Mouse (Mus musculus): ENCODE data around the gene Scaf4. TPM values are rescaled to one million over a fixed set of nuclear protein-coding genes. Genes with fewer than 3 reads are reported as not detected.
"Not testable (repeated sequence)": the region's sequence is repeated elsewhere in the genome, so short reads cannot be mapped to it uniquely, and the experiment has no call there.

Scaf4 gene
- total RNA-seq, 2 experiments from 2014 or later, result 48.2 to 51.3 TPM

DNA sequence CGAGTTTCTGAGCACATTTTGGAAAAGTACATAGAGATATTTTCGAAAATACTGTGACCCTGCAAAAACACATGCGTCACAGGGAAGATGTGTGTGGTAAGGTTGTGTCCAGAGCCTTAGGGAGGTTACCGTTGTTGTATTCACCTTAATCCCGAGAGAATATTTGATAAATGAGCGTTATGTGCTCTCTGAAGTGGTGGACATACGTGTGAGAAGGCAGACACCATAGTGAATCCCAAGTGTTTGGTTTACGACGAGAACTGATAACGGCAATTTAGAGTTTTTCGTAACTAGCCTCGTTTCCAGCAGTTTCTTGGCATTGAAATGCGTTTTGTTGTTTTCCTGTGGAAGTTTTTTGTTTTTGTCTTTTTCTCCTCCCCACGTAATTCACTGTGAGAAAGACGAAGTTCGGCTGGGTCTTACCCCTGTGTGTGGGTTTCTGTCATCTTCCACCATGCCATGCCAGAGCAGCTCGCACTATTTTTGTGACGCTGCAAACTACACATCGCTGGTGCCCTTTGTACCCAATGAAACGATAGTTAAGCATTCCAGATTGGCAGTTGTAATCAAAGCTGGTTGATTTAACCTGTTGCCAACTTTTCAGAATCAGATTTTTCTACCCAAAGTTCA is 62.7 kb downstream of the Scaf4 start:
- Histone ChIP-seq H3K4me3 (peak overlapping the region; percentile 68), H3K27ac (peak overlapping the region; percentile 94)
- no peak for DNase-seq (ENCODE audit: extremely low spot score in 1 of 2, low spot score in 2 of 2)
- no peak for TF ChIP-seq CTCF (IDR thresholded peaks at IDR 0.05)
- intact Hi-C loops (cut with DNase I), result loop anchor here (2.0 kb wide), 1 partner anchor 61 kb away; no protein-coding TSS in a partner anchor

DNA sequence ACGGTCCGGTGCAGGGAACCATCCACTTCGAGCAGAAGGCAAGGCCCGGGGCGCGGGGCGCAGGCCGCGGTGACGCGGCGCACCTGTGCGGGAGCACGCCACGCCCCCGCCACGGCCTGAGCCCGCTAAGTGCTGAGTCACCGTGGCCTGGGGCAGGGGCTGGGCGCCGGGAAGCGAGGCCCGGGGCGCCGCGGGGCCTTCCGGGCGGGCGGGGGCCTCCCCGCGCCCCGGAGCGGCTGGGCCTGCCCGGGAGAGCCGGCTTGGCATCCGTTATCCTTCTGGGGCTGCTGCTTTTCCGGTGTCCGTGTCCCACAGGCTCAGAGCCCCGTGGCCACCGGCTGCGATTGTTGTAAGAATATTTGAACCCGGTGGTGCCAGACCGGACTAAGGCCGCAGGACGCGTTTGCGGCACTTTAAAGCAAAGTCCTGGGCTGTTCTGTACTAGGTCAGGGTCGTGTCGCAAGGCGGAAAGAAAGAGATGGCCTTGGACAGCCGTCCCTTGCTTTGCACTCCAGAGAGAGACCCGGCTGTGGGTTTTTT is 63.3 kb downstream of the Scaf4 start:
- intact Hi-C loops (cut with DNase I), result loop anchor here (2.0 kb wide), 1 partner anchor 62 kb away; no protein-coding TSS in a partner anchor
- H3K4me3 ChIP-seq, result peak overlapping the region; percentile 68
- peak in 1 of 2 experiments; percentile 34 for DNase-seq (ENCODE audit: extremely low spot score in 1 of 2, low spot score in 2 of 2)
- TF ChIP-seq CTCF (IDR thresholded peaks at IDR 0.05), result no peak
- H3K27ac ChIP-seq, result peak overlapping the region; percentile 94

DNA sequence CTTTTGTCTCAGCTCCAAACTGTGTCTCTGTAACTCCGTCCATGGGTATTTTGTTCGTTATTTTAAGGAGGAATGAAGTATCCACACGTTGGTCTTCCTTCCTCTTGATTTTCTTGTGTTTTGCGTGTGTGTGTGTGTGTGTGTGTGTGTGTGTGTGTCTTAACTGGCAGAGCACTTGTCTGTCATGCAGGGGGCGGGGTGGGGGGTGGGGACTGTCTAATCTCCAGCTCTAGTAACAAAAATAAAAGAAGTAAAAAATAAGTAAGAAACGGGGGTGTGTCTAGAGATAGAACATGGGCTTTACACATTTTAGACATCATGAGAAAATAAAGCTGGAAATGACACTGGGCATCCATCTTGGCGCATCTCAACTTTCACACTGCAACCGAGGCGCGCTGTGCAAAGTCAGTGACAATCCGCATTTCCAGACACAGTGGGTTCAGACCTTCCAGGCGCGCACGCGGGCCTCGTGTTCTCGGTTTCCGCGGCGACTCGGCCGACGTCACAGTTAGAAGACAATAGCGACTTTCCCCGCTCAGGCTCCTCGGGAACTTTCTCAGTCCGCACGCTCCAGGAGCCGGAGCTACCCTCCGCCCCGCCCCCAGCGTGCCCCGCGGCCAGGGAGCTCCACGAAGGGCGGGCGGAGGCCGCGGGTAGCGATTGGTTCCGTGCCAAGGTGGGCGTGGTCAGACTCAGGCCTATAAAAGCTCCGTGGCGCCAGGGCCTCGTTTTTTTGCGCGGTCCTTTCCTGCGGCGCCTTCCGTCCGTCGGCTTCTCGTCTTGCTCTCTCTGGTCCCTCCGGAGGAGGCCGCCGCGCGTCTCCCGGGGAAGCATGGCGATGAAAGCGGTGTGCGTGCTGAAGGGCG is 64.0 kb downstream of the Scaf4 start, which contains the start of gene Sod1:
Gene Sod1, plus strand, starts transcription at position 729 of the 866 bp plus-strand sequence.
- Histone ChIP-seq H3K4me3 (peak within 1 kb of the TSS; percentile 68), H3K27ac (peak within 1 kb of the TSS; percentile 94)
- intact Hi-C loops (cut with DNase I), result loop anchor here (2.0 kb wide), 1 partner anchor 63 kb away; no protein-coding TSS in a partner anchor
- DNase-seq (ENCODE audit: extremely low spot score in 1 of 2, low spot score in 2 of 2), result peak; percentile 95 to 96
- no peak for TF ChIP-seq CTCF (IDR thresholded peaks at IDR 0.05)

DNA sequence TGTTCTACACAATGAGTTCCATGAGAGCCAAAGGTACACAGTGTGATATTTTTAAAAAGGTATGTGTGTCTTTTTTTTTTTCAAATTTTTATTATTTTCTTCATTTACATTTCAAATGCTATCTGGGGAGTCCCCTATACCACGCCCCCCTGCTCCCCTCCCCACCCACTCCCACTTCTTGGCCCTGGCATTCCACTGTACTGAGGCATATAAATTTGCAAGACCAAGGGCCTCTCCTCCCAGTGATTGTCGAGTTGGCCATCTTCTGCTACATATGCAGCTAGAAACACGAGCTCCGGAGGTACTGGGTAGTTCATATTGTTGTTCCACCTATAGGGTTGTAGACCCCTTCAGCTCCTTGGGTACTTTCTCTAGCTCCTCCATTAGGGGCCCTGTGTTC is 64.9 kb downstream of the Scaf4 start:
- DNase-seq (ENCODE audit: extremely low spot score in 1 of 2, low spot score in 2 of 2); H3K27ac ChIP-seq; intact Hi-C loops (cut with DNase I); H3K4me3 ChIP-seq: not testable (repeated sequence)

DNA sequence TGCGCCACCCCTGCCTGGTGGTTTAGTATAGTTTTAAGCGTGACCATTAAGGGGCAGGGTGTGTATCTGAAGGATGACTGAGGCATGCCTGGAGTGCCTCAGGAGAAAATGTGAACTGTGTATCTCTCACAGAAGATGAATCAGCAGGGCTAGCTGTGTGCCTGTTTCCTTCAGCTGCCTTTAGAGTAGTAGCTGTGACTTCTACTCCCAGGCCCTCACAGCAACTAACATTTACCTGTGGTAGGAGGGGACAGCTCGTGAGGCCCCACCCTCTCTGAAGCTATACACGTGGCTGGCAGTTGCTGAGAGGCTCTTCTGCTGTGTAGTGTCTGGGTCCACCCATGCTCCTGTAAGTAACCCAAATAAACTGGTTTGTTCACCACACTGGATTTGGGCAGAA is 66.4 kb downstream of the Scaf4 start:
- TF ChIP-seq CTCF (IDR thresholded peaks at IDR 0.05), result no peak
- DNase-seq (ENCODE audit: extremely low spot score in 1 of 2, low spot score in 2 of 2), result no peak
- Histone ChIP-seq H3K27ac (no peak overlapping the region), H3K4me3 (no peak overlapping the region)
- intact Hi-C loops (cut with DNase I), result no loop called here

DNA sequence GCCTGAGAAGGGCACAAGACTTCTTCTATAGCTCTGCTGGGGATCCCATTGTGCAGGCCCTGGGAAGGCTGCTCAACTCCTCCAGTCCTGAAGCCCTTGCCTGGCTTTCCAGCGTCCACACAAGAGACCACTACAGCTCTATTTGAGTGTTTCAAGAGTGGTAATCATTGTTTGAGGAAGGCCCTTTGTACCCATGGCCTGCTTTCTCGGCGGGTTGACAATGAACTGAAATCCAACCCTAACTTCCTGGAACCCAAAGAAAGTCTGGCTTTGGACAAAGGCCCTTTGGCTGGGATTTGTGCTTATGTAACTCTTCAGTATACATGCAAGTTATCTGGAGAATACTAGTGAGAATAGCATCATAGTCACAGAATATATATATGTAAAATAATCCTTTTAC is 66.9 kb downstream of the Scaf4 start:
- TF ChIP-seq CTCF (IDR thresholded peaks at IDR 0.05), result no peak
- no peak for DNase-seq (ENCODE audit: extremely low spot score in 1 of 2, low spot score in 2 of 2)
- Histone ChIP-seq H3K4me3 (no peak overlapping the region), H3K27ac (no peak overlapping the region)
- intact Hi-C loops (cut with DNase I), result no loop called here

DNA sequence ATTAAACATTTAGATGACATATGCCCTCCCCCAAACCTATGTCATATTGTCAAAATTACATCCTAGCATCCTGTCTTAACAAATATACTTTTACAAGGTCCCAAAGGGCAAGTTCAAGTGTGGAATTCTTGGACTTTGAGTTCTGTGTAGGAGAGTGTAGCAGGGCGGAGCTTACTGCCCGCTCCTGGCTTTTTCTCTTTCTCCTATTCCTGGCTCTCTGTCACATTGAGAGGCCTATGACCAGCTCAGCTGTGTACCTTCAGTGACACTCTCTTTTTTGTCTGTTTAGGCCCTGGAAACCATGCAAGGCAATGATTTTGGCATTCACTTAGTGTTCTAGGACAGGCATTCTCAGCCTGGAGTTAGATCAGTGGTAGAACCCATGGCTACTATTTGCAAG is 67.9 kb downstream of the Scaf4 start:
- intact Hi-C loops (cut with DNase I), result no loop called here
- no peak for DNase-seq (ENCODE audit: extremely low spot score in 1 of 2, low spot score in 2 of 2)
- H3K4me3 ChIP-seq, result no peak overlapping the region
- H3K27ac ChIP-seq, result no peak overlapping the region
- TF ChIP-seq CTCF (IDR thresholded peaks at IDR 0.05), result no peak

DNA sequence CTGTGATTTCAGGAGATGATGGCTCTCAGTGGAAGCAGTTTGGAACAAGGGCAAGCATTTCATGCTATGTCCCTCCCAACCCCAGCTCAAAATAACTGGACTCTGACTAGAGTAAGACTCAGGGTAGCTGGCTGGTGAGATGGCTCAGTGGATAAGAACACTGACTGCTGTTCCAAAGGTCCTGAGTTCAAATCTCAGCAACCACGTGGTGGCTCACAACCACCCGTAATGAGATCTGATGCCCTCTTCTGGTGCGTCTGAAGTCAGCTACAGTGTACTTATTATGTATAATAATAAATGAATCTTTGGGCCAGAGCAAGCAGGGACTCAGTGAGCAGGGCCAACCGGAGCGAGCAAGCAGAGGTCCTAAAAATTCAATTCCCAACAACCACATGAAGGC is 68.4 kb downstream of the Scaf4 start:
- DNase-seq (ENCODE audit: extremely low spot score in 1 of 2, low spot score in 2 of 2); H3K4me3 ChIP-seq; intact Hi-C loops (cut with DNase I); H3K27ac ChIP-seq: not testable (repeated sequence)

DNA sequence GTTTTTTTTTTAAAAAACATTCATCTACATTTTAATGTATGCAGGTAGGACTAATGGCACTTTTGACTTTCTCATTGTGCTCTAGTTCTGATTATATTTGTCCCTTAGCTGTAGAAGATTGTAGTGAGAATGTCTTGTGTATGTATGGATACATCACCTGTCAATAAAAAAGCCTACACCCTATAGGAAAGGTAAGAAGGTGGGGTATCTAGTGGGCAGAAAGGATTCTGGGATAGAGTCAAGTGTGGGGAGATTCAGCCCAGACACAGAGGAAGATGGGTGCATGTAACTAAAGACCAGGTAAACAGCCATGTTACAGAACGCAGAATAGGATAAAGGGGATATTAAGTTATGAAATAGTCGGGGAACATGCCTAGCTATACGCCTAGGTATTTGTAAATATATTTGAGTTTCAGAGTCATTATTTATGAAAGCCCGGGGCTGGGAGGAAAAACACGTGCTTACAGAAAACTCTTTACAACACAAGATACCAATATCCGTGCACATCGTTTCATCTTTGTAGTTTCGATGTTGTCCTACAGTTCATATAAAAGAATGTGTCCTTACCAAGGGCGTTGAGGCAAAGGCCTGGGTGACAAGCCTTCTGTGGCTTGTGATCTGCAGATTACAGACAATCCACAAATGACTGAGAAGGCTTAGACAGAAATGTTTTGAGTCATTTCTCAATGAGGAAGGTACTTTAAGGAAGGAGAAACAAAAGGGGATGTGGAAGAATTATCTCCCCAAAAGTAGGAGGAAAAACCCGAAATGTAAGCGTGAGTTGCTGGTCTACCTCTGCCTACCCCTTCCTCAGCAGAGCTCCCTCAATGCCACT is 69.4 kb downstream of the Scaf4 start:
- no peak for TF ChIP-seq CTCF (IDR thresholded peaks at IDR 0.05)
- intact Hi-C loops (cut with DNase I), result no loop called here
- Histone ChIP-seq H3K4me3 (no peak overlapping the region), H3K27ac (no peak overlapping the region)
- DNase-seq (ENCODE audit: extremely low spot score in 1 of 2, low spot score in 2 of 2), result no peak

DNA sequence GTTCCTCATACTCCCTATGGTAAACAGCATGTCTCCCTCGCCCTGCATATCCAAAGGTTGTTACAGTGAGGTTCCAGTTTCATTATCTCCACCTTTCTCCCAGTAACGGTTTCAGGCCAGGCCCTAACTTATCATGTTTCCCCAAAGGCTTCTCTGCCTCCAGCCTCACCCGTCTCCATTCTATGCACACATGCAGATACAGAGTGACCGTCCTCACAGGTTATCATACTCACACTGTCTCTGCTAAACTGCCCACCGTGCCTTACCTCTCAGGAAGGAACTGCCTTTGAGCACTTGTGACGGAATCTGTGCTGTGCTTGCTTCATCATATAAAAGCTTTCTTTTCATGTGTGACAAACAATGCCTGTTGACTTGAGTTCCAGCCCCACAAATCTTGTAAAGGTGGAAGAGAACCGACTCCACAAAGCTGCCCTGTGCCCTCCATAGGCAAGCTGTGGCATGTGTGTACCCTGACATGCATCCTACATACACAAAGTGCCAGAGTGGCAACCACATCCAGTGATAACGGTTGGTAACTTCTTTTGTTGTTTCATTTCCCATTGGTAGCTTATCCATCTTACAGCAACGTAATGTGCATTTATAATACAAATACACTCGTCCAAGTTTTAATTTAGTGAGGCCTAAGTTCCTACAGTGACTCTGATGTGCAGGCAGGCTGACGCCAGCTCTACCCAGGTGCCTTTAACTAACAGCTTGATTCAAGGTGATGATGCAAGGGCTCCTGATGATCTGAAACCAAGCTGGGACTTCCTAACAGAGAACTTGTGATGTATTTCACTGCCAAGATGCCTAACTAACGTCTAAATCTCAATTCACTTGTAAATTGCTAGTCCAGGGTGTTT is 70.6 kb downstream of the Scaf4 start:
- Histone ChIP-seq H3K4me3 (no peak overlapping the region), H3K27ac (no peak overlapping the region)
- no peak for DNase-seq (ENCODE audit: extremely low spot score in 1 of 2, low spot score in 2 of 2)
- no peak for TF ChIP-seq CTCF (IDR thresholded peaks at IDR 0.05)
- intact Hi-C loops (cut with DNase I), result no loop called here

DNA sequence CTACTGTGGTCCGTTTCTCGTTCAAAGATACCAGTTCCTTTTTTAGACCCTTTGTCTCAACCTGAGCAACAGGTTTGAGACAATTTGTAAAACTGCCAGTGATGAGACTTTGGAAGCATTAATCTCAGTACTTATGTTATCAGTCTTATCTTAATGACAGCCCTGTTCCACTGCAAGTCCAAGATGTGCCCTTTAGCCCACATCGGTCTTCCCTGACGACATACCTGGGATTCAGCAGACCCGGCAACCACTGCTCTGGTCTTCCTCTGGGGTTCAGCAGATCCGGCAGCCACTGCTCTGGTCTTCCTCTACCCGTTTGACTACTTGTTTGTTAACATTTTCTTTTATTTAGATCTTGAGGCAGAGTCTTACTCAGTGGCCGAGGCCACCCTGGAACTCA is 72.5 kb downstream of the Scaf4 start:
- intact Hi-C loops (cut with DNase I), result no loop called here
- no peak for TF ChIP-seq CTCF (IDR thresholded peaks at IDR 0.05)
- no peak for DNase-seq (ENCODE audit: extremely low spot score in 1 of 2, low spot score in 2 of 2)
- H3K4me3 ChIP-seq, result no peak overlapping the region
- H3K27ac ChIP-seq, result no peak overlapping the region
